Mouse (Mus musculus) bone marrow macrophage, adult 2 months (primary cell): ENCODE measurements at regions not wholly inside any gene's neighbourhood (a gene's known extent, or its start where the extent isn't known, plus 50 kb on each side); places are given as distances from the start of the nearest gene placed in this dataset.

Experiments
- H3K27ac ChIP-seq: 2 replicates; pipeline ENCODE4 v1.5.1; 2012; ENCODE audit warnings: low read depth, low read length; ENCODE audit not compliant: insufficient read depth
- H3K4me1 ChIP-seq: 2 replicates; pipeline ENCODE4 v1.6.1; 2012; ENCODE audit warnings: low read length; ENCODE audit not compliant: control insufficient read depth, insufficient read depth
- H3K4me3 ChIP-seq: 2 replicates; pipeline ENCODE4 v1.5.1; 2012; ENCODE audit warnings: mild to moderate bottlenecking, low read length, moderate library complexity; ENCODE audit not compliant: insufficient read depth
- CTCF ChIP-seq: IDR thresholded peaks from 2 replicates; pipeline ENCODE4 v1.5.1; 2012; ENCODE audit warnings: low read depth, mild to moderate bottlenecking, low read length, moderate library complexity
- POLR2A ChIP-seq: IDR thresholded peaks from 2 replicates; pipeline ENCODE4 v1.6.1; 2012; ENCODE audit warnings: mild to moderate bottlenecking, low read depth, low read length, borderline replicate concordance

GRCm38 (mm10) chr11:114360321-114360720, 293.5 kb upstream of the Sdk2 start:
- Histone ChIP-seq H3K4me3 (no peak overlapping the region), H3K4me1 (no peaks in the 10 kb centered on the region), H3K27ac (no peak overlapping the region)
- TF ChIP-seq CTCF (no peak), POLR2A (no peak)

GRCm38 (mm10) chr11:114352146-114352795, 285.4 kb upstream of the Sdk2 start:
- H3K4me3 ChIP-seq, result no peak overlapping the region
- TF ChIP-seq CTCF, result no peak
- TF ChIP-seq POLR2A, result no peak
- H3K27ac ChIP-seq, result no peak overlapping the region
- H3K4me1 ChIP-seq, result no peaks in the 10 kb centered on the region

GRCm38 (mm10) chr11:114336839-114337484, 270.1 kb upstream of the Sdk2 start:
- no peak overlapping the region for H3K27ac ChIP-seq
- H3K4me1 ChIP-seq, result no peaks in the 10 kb centered on the region
- H3K4me3 ChIP-seq, result no peak overlapping the region
- no peak for TF ChIP-seq CTCF
- no peak for TF ChIP-seq POLR2A

GRCm38 (mm10) chr11:114335950-114336838, 269.3 kb upstream of the Sdk2 start:
- H3K4me3 ChIP-seq, result no peak overlapping the region
- H3K27ac ChIP-seq, result no peak overlapping the region
- TF ChIP-seq POLR2A, result no peak
- no peaks in the 10 kb centered on the region for H3K4me1 ChIP-seq

GRCm38 (mm10) chr11:114331579-114332150, 264.8 kb upstream of the Sdk2 start:
- H3K27ac ChIP-seq, result no peak overlapping the region
- H3K4me1 ChIP-seq, result no peaks in the 10 kb centered on the region
- TF ChIP-seq POLR2A (no peak), CTCF (no peak)

GRCm38 (mm10) chr11:114330316-114330715, 263.5 kb upstream of the Sdk2 start:
- no peak overlapping the region for H3K27ac ChIP-seq
- TF ChIP-seq CTCF (no peak), POLR2A (no peak)
- no peak overlapping the region for H3K4me3 ChIP-seq
- no peaks in the 10 kb centered on the region for H3K4me1 ChIP-seq

More at GRCm38 (mm10) chr11:114331579-114332150, 264.8 kb upstream of the Sdk2 start:
- H3K4me3 ChIP-seq, result no peak overlapping the region

GRCm38 (mm10) chr11:114322627-114323026, 255.8 kb upstream of the Sdk2 start:
- Histone ChIP-seq H3K4me1 (no peaks in the 10 kb centered on the region), H3K27ac (no peak overlapping the region), H3K4me3 (no peak overlapping the region)
- TF ChIP-seq CTCF (no peak), POLR2A (no peak)

GRCm38 (mm10) chr11:114321974-114322373, 255.1 kb upstream of the Sdk2 start:
- no peak for TF ChIP-seq CTCF
- TF ChIP-seq POLR2A, result no peak
- Histone ChIP-seq H3K4me1 (no peaks in the 10 kb centered on the region), H3K27ac (no peak overlapping the region), H3K4me3 (no peak overlapping the region)

- TF ChIP-seq CTCF, result no peak
- TF ChIP-seq POLR2A, result no peak
- Histone ChIP-seq H3K4me3 (no peak overlapping the region), H3K27ac (no peak overlapping the region), H3K4me1 (no peaks in the 10 kb centered on the region)
Measured at GRCm38 (mm10) chr11:114321527-114321926, 254.7 kb upstream of the Sdk2 start.

- H3K27ac ChIP-seq, result no peak overlapping the region
- no peak for TF ChIP-seq CTCF
- TF ChIP-seq POLR2A, result no peak
- H3K4me3 ChIP-seq, result no peak overlapping the region
- H3K4me1 ChIP-seq, result no peaks in the 10 kb centered on the region
Measured at GRCm38 (mm10) chr11:114315274-114315673, 248.4 kb upstream of the Sdk2 start.
